Comparison of ENCODE assay signal across 10 mouse cellular contexts in the genomic region with DNA sequence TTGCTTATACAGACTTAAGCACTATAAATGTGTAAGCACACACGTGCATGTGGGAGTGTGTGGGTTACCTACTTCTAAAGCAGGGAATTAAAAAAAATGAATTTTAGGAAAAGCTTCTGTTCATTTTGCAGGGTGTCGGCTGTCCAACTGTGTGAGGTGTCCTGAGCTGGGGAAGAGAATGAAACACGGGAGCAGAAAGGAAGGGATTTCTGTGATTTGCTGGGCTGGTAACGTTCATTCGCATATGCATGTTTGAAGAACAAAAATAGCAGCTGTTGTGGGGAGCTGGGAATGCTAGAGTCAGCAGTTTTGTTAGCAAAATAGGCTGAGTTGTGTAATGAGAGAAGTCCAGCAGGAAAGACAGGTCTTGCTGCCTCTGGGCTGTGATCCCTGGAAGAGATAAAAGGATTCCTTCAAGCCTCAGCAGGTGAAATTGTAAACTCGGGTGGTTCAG.
A peak's percentile ranks its signal among the peaks of the same experiment; 100 is the strongest.
DNase-seq lines count a peak whose midpoint lies in the region; ATAC-seq and TF ChIP-seq lines count a peak whose summit lies in the region.
"Had no signal": no experiment of that assay in that cellular context is flagged by ENCODE, and none has a peak within 500 bp of the region (broad histone marks: within the 10 kb centered on the region; RNA-seq: fewer than 3 reads in every experiment).

No protein-coding gene starts in this region.

- no peak for TF ChIP-seq CTCF in lung, embryonic 14.5 days (IDR thresholded peaks at IDR 0.05; ENCODE audit: low read depth)
- TF ChIP-seq CTCF in kidney, postnatal 0 days (IDR thresholded peaks at IDR 0.05; ENCODE audit: low read depth): no peak

- 0 out of 2 replicates have a peak, but pooled peaks have one; percentile 32 for ATAC-seq in cerebellum, adult (ENCODE audit: insufficient number of reproducible peaks, low FRiP score, low TSS enrichment)
- peak; percentile 41; the same call in 1 of the 2 replicates for ATAC-seq in lung, embryonic 14.5 days (ENCODE audit: insufficient read depth)
- no peak; the same call in 1 of the 2 replicates for ATAC-seq in kidney, postnatal 0 days (replicated peaks; ENCODE audit: low FRiP score, low read depth)
- no peak for ATAC-seq in CD4-positive, CD25-positive, alpha-beta regulatory T cell, adult 4 months

- 34% methylated on average over 6 of the region's 6 CpGs for WGBS in lung, embryonic 14.5 days
- 27% methylated on average over 6 of the region's 6 CpGs for WGBS in kidney, postnatal 0 days

- H3K27ac ChIP-seq in lung, embryonic 14.5 days (ENCODE audit: low read depth): no peak overlapping the region
- 0 out of 2 replicates have a peak overlapping the region, but pooled peaks have one; percentile 10 for H3K27ac ChIP-seq in kidney, postnatal 0 days
- H3K27ac ChIP-seq: midbrain, embryonic 12.5 days had no signal

- H3K4me1 ChIP-seq in lung, embryonic 14.5 days (ENCODE audit: insufficient read depth): no peaks in the 10 kb centered on the region
- peaks cover 10% of the 10 kb centered on the region for H3K4me1 ChIP-seq in kidney, postnatal 0 days (replicated peaks; ENCODE audit: insufficient read depth, low read length)
- H3K4me1 ChIP-seq: midbrain, embryonic 12.5 days had no signal

- no peaks in the 10 kb centered on the region for H3K36me3 ChIP-seq in lung, embryonic 14.5 days (ENCODE audit: insufficient read depth)
- H3K36me3 ChIP-seq in kidney, postnatal 0 days (ENCODE audit: insufficient read depth, low read length): no peaks in the 10 kb centered on the region
- H3K36me3 ChIP-seq: midbrain, embryonic 12.5 days had no signal

- no peak overlapping the region for H3K4me3 ChIP-seq in lung, embryonic 14.5 days (ENCODE audit: low read depth, low read length)
- H3K4me3 ChIP-seq in kidney, postnatal 0 days (replicated peaks; ENCODE audit: low read depth, low read length): no peak overlapping the region
- H3K4me3 ChIP-seq: midbrain, embryonic 12.5 days had no signal

- no peak overlapping the region for H3K9ac ChIP-seq in lung, embryonic 14.5 days
- no peak overlapping the region for H3K9ac ChIP-seq in kidney, postnatal 0 days (ENCODE audit: low read depth, low read length)
- H3K9ac ChIP-seq: midbrain, embryonic 12.5 days had no signal

- no peak overlapping the region for H3K4me2 ChIP-seq in lung, embryonic 14.5 days
- H3K4me2 ChIP-seq in kidney, postnatal 0 days (ENCODE audit: low read length): no peak overlapping the region
- H3K4me2 ChIP-seq: midbrain, embryonic 12.5 days had no signal

- H3K27me3 ChIP-seq in lung, embryonic 14.5 days (ENCODE audit: insufficient read depth, low read length): no peaks in the 10 kb centered on the region
- no peaks in the 10 kb centered on the region for H3K27me3 ChIP-seq in kidney, postnatal 0 days (ENCODE audit: insufficient read depth, low read length)
- H3K27me3 ChIP-seq: midbrain, embryonic 12.5 days had no signal

- H3K9me3 ChIP-seq in lung, embryonic 14.5 days (ENCODE audit: low read depth, low read length): no peaks in the 10 kb centered on the region
- H3K9me3 ChIP-seq in kidney, postnatal 0 days (replicated peaks; ENCODE audit: low read length): no peaks in the 10 kb centered on the region
- H3K9me3 ChIP-seq: midbrain, embryonic 12.5 days had no signal

- DNase-seq in cerebellum, adult 9-11 months: no peak
- peak; percentile 43 for DNase-seq in lung, embryonic 14.5 days
- no peak for DNase-seq in lung, postnatal 4 days
- peak; percentile 47 for DNase-seq in kidney, postnatal 0 days (ENCODE audit: low spot score)
- peak; percentile 71 for DNase-seq in skeletal muscle tissue, adult 2 months (ENCODE audit: low read depth, low spot score)
- DNase-seq in thymus, postnatal 4 days: no peak
- DNase-seq: adrenal gland, postnatal 14 days had no signal

Comparison
In these comparisons a context has a peak if more than half of its experiments do, and no peak if none do; other contexts are left out.
1. DNase-seq: peak in lung, embryonic 14.5 days (single experiment), kidney, postnatal 0 days (single experiment) and skeletal muscle tissue, adult 2 months (single experiment); none in cerebellum, adult 9-11 months (single experiment), lung, postnatal 4 days (0 of 2) and thymus, postnatal 4 days (single experiment).
2. ATAC-seq: peak in cerebellum, adult (single experiment) and lung, embryonic 14.5 days (single experiment); none in kidney, postnatal 0 days (single experiment) and CD4-positive, CD25-positive, alpha-beta regulatory T cell, adult 4 months (single experiment).